Mouse (Mus musculus) gastrocnemius, postnatal 25 days (tissue): ENCODE data around the gene Calca. TPM values are rescaled to one million over a fixed set of nuclear protein-coding genes. Genes with fewer than 3 reads are reported as not detected.
"Not testable (repeated sequence)": the region's sequence is repeated elsewhere in the genome, so short reads cannot be mapped to it uniquely, and the experiment has no call there.

Experiments used
- DNase-seq: peaks from one replicate; pipeline ENCODE4 v3.0.0; 2022
- long read RNA-seq, 2 experiments: library from polyadenylated mRNA; stranded (forward); transcript quantifications; one replicate each; pipeline ENCODE4 v2.0.0; 2021
- total RNA-seq, 2 experiments: library from RNA; stranded (reverse); gene quantifications; 1 replicate in 1 of 2; 2 replicates in 1 of 2; pipeline ENCODE4 v1.2.3; 2021

Calca gene
- total RNA-seq, result not detected
- long read RNA-seq, experiment 1, result 0 reads
- long read RNA-seq, experiment 2, result 0 reads

- peak; percentile 6 for DNase-seq
These were observed at the start of gene Calca for GRCm38 (mm10) chr7:114636102-114636501. TSS of gene Calca (minus strand) at chr7:114636357.

GRCm38 (mm10) chr7:114672697-114673096 is 36.5 kb upstream of the Calca start:
- DNase-seq, result no peak

- no peak for DNase-seq
These were observed 35.2 kb upstream of the Calca start for GRCm38 (mm10) chr7:114671405-114671804.

DNA sequence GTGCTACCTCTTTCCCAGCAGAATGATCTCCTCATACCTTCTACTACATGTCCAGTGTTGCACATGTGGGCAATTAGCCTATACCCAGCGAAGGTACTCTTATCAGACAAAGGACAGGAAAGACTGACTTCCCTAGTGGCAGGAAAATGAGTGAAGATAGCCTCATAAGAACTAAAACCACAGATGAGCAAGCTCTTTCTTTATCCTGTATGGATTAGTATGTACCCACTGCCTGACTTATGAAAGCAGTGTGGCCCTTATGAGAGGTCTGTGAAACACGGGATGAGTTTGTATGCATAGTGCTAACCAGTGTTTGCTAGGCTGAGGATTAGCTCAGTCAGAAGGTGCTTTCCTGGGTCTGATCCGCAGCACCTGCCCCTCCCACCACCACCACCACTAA is 13.6 kb upstream of the Calca start:
- DNase-seq, result no peak

DNA sequence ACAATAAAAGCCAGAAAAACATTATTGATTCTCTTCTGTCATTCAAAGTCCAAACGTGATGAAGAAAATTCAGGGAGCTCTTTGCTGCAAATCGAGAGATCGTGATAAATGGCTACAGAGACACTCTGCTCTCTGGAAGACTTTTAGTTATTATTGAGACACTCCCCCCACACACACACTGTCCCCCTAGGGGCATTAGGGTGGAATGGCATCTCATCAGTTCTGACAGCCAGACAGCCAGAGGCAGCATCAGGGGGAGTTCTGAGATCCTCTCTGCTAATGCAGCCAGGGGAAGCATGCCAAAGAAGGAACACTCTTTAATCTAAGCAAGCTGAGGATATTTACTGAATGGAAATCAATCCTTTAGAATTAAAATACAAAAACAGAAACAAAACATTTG is 12.6 kb upstream of the Calca start:
- DNase-seq, result no peak

- no peak for DNase-seq
These were observed 522 bp downstream of the Calca start for GRCm38 (mm10) chr7:114635569-114636101.

GRCm38 (mm10) chr7:114634386-114634785 is 1.8 kb downstream of the Calca start:
- DNase-seq, result no peak

- no peak for DNase-seq
These were observed 10.2 kb downstream of the Calca start for GRCm38 (mm10) chr7:114625966-114626365.

DNA sequence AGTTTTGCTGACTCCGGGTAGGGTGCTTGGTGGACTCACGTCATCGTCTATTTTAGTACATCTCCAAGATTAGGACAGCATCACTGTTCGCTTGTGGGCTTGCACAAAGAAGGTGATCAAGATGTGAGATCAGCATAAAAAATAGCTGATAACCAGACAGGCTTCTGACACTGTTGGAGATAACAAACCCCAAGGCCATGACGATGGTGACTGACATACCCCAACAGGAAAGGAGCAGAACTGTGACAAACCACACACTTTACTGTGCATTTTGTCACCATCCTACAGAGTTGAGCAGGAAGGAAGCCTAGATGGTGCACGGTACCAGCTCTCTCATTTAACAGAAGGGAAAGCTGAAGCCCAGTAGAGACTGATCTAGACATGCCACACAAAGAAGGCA is 19.4 kb downstream of the Calca start:
- DNase-seq, result no peak

GRCm38 (mm10) chr7:114594391-114594790 is 41.8 kb downstream of the Calca start:
- DNase-seq, result not testable (repeated sequence)

DNA sequence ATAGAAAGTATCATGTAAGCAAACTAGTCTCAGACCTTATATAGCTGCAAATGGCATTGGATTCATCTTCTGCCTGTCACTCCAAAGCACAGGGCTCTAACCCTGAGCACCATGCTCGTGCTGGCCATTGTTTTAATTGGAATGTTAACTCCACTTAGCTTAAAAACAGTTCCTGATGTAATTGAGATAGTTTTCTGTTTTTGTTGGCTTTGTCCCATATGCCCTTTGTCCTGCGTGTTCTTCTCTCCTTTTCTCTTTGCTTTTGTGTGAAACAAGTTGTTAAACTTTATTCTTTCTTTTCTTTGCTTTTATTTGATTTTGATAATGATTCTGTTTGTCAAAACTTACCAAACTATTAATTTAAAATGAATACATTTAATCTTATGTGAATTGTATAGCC is 53.7 kb downstream of the Calca start:
- DNase-seq, result no peak

Other genes with a start within 250 kb of the Calca start
- 1 to 10 TPM; 3.5 to 6.5 TPM for gene Pde3b, start 221.1 kb downstream of the Calca start, total RNA-seq
- under 1 TPM; 0.16 to 0.33 TPM for gene Cyp2r1, start 73.4 kb downstream of the Calca start, total RNA-seq
- gene Calcb, start 82.3 kb upstream of the Calca start, total RNA-seq, result not detected
- gene Insc, start 107.3 kb upstream of the Calca start, total RNA-seq, result 1 to 10 TPM; 2.3 to 2.7 TPM